Mouse (Mus musculus) testis, adult 2 months (tissue): ENCODE measurements at regions not wholly inside any gene's neighbourhood (a gene's known extent, or its start where the extent isn't known, plus 50 kb on each side); places are given as distances from the start of the nearest gene placed in this dataset.

ENCODE experiments used
- CTCF ChIP-seq: fragments of 200-500 bp; IDR thresholded peaks from 2 replicates; pipeline ENCODE4 v1.5.1; 2012; ENCODE audit warnings: low read depth, mild to moderate bottlenecking, inconsistent platforms, low read length, moderate library complexity; ENCODE audit not compliant: control insufficient read depth, insufficient read depth, insufficient replicate concordance
- POLR2A ChIP-seq: fragments of 200-500 bp; IDR thresholded peaks from 2 replicates; pipeline ENCODE4 v1.6.1; 2012; ENCODE audit warnings: low read depth, mild to moderate bottlenecking, inconsistent platforms, low read length, moderate library complexity; ENCODE audit not compliant: control insufficient read depth

- TF ChIP-seq CTCF (no peak), POLR2A (no peak)
Measured at GRCm38 (mm10) chr12:35679903-35680302, 145.1 kb upstream of the Ahr start.
